Mouse (Mus musculus) cerebellum, adult 2 months (tissue): ENCODE results near the gene Fgf14.

Source experiments
- CTCF ChIP-seq: fragments of 200-500 bp; IDR thresholded peaks from 2 replicates; pipeline ENCODE4 v1.5.1; 2011; ENCODE audit warnings: low read depth, mild to moderate bottlenecking, control low read depth, low read length, moderate library complexity, borderline replicate concordance; ENCODE audit not compliant: insufficient read depth
- POLR2A ChIP-seq: fragments of 200-500 bp; IDR thresholded peaks from 2 replicates; pipeline ENCODE4 v1.6.1; 2011; ENCODE audit warnings: low read length, control low read depth, borderline replicate concordance; ENCODE audit not compliant: insufficient read depth

GRCm38 (mm10) chr14:124676506-124677177 is at the start of gene Fgf14:
- no peak for TF ChIP-seq CTCF
- TF ChIP-seq POLR2A: 0 out of 2 replicates have a peak, but pooled peaks have one; percentile 15
